Mouse (Mus musculus): ENCODE measurements around the gene Tcaim. TPM values are rescaled to one million over a fixed set of nuclear protein-coding genes. Genes with fewer than 3 reads are reported as not detected.
A peak's percentile ranks its signal among the peaks of the same experiment; 100 is the strongest.

The Tcaim gene
- total RNA-seq (2014; rRNA removed) (8.4 and 13.5 TPM in 2 replicates), polyA plus RNA-seq (2015; fragmentation: Nextera tagmentation; extraction: Ambion mirVana) (6.7 and 7.1 TPM in 2 replicates)

- H3K9ac ChIP-seq (replicated peaks; ENCODE audit: low read length) = peak within 1 kb of the TSS; percentile 81
- H3K4me1 ChIP-seq (ENCODE audit: insufficient read depth, low read length) = no peaks in the 10 kb centered on the region
- DNase-seq (ENCODE audit: low spot score) (peak; percentile 96), ATAC-seq (peak; percentile 99)
- H3K9me3 ChIP-seq (ENCODE audit: low read length) = no peaks in the 10 kb centered on the region
- no peaks in the 10 kb centered on the region for H3K36me3 ChIP-seq (ENCODE audit: insufficient read depth, low read length)
- 7% methylated on average over 42 of the region's 42 CpGs for WGBS
- H3K4me3 ChIP-seq (ENCODE audit: low read length) = peak within 1 kb of the TSS; percentile 54
- peak within 1 kb of the TSS; percentile 89 for H3K27ac ChIP-seq
- no peak for TF ChIP-seq CTCF (IDR thresholded peaks at IDR 0.05; ENCODE audit: low read depth)
- H3K27me3 ChIP-seq (ENCODE audit: insufficient read depth, low read length) = no peaks in the 10 kb centered on the region
- peak within 1 kb of the TSS; percentile 89 for H3K4me2 ChIP-seq (ENCODE audit: low read depth, low read length)
Observed at GRCm38 (mm10) chr9:122805053-122805844, at the start of gene Tcaim. Tcaim (plus strand) TSS chr9:122805539.

GRCm38 (mm10) chr9:122757614-122758013, 47.7 kb upstream of the Tcaim start:
- Histone ChIP-seq H3K4me3 (ENCODE audit: low read length) (no peak overlapping the region), H3K36me3 (ENCODE audit: insufficient read depth, low read length) (no peaks in the 10 kb centered on the region), H3K27ac (no peak overlapping the region), H3K9ac (replicated peaks; ENCODE audit: low read length) (no peak overlapping the region), H3K4me1 (ENCODE audit: insufficient read depth, low read length) (no peaks in the 10 kb centered on the region), H3K9me3 (ENCODE audit: low read length) (no peaks in the 10 kb centered on the region), H3K4me2 (ENCODE audit: low read depth, low read length) (no peak overlapping the region), H3K27me3 (ENCODE audit: insufficient read depth, low read length) (no peaks in the 10 kb centered on the region)
- no peak for ATAC-seq
- 50% methylated on average over 2 of the region's 2 CpGs for WGBS
- DNase-seq (ENCODE audit: low spot score) = no peak
- no peak for TF ChIP-seq CTCF (IDR thresholded peaks at IDR 0.05; ENCODE audit: low read depth)

- H3K4me2 ChIP-seq (ENCODE audit: low read depth, low read length) = no peak overlapping the region
- DNase-seq (ENCODE audit: low spot score) = no peak
- no peaks in the 10 kb centered on the region for H3K4me1 ChIP-seq (ENCODE audit: insufficient read depth, low read length)
- no peak for TF ChIP-seq CTCF (IDR thresholded peaks at IDR 0.05; ENCODE audit: low read depth)
- H3K27me3 ChIP-seq (ENCODE audit: insufficient read depth, low read length) = no peaks in the 10 kb centered on the region
- no peaks in the 10 kb centered on the region for H3K36me3 ChIP-seq (ENCODE audit: insufficient read depth, low read length)
- no peak for ATAC-seq
- H3K4me3 ChIP-seq (ENCODE audit: low read length) = no peak overlapping the region
- no peak overlapping the region for H3K9ac ChIP-seq (replicated peaks; ENCODE audit: low read length)
- H3K9me3 ChIP-seq (ENCODE audit: low read length) = no peaks in the 10 kb centered on the region
- H3K27ac ChIP-seq = no peak overlapping the region
Observed at GRCm38 (mm10) chr9:122760111-122760510, 45.2 kb upstream of the Tcaim start.

GRCm38 (mm10) chr9:122785231-122785630, 20.1 kb upstream of the Tcaim start:
- H3K9me3 ChIP-seq (ENCODE audit: low read length) = no peaks in the 10 kb centered on the region
- H3K27ac ChIP-seq = no peak overlapping the region
- no peak for TF ChIP-seq CTCF (IDR thresholded peaks at IDR 0.05; ENCODE audit: low read depth)
- 80% methylated on average over 5 of the region's 5 CpGs for WGBS
- no peak for ATAC-seq
- H3K4me1 ChIP-seq (ENCODE audit: insufficient read depth, low read length) = no peaks in the 10 kb centered on the region
- H3K9ac ChIP-seq (replicated peaks; ENCODE audit: low read length) = no peak overlapping the region
- no peak overlapping the region for H3K4me3 ChIP-seq (ENCODE audit: low read length)
- no peak for DNase-seq (ENCODE audit: low spot score)
- H3K36me3 ChIP-seq (ENCODE audit: insufficient read depth, low read length) = no peaks in the 10 kb centered on the region
- no peaks in the 10 kb centered on the region for H3K27me3 ChIP-seq (ENCODE audit: insufficient read depth, low read length)
- H3K4me2 ChIP-seq (ENCODE audit: low read depth, low read length) = no peak overlapping the region

- Histone ChIP-seq H3K36me3 (ENCODE audit: insufficient read depth, low read length) (no peaks in the 10 kb centered on the region), H3K4me3 (ENCODE audit: low read length) (no peak overlapping the region), H3K4me2 (ENCODE audit: low read depth, low read length) (no peak overlapping the region), H3K4me1 (ENCODE audit: insufficient read depth, low read length) (no peaks in the 10 kb centered on the region), H3K9me3 (ENCODE audit: low read length) (no peaks in the 10 kb centered on the region), H3K27ac (no peak overlapping the region), H3K27me3 (ENCODE audit: insufficient read depth, low read length) (no peaks in the 10 kb centered on the region), H3K9ac (replicated peaks; ENCODE audit: low read length) (no peak overlapping the region)
- 86% methylated on average over 1 of the region's 1 CpGs for WGBS
- ATAC-seq = no peak
- DNase-seq (ENCODE audit: low spot score) = no peak
- no peak for TF ChIP-seq CTCF (IDR thresholded peaks at IDR 0.05; ENCODE audit: low read depth)
Observed at GRCm38 (mm10) chr9:122786534-122786933, 18.8 kb upstream of the Tcaim start.

GRCm38 (mm10) chr9:122805845-122806341, 554 bp downstream of the Tcaim start:
- 0 out of 2 replicates have a peak, but pooled peaks have one; percentile 1 for ATAC-seq
- H3K36me3 ChIP-seq (ENCODE audit: insufficient read depth, low read length) = no peaks in the 10 kb centered on the region
- H3K4me1 ChIP-seq (ENCODE audit: insufficient read depth, low read length) = no peaks in the 10 kb centered on the region
- 15% methylated on average over 10 of the region's 10 CpGs for WGBS
- no peak for TF ChIP-seq CTCF (IDR thresholded peaks at IDR 0.05; ENCODE audit: low read depth)
- H3K27me3 ChIP-seq (ENCODE audit: insufficient read depth, low read length) = no peaks in the 10 kb centered on the region
- peak overlapping the region; percentile 89 for H3K27ac ChIP-seq
- H3K4me3 ChIP-seq (ENCODE audit: low read length) = peak overlapping the region; percentile 54
- H3K9ac ChIP-seq (replicated peaks; ENCODE audit: low read length) = peak overlapping the region; percentile 81
- DNase-seq (ENCODE audit: low spot score) = no peak
- H3K4me2 ChIP-seq (ENCODE audit: low read depth, low read length) = peak overlapping the region; percentile 89
- H3K9me3 ChIP-seq (ENCODE audit: low read length) = no peaks in the 10 kb centered on the region

- Histone ChIP-seq H3K36me3 (ENCODE audit: insufficient read depth, low read length) (peaks cover 5% of the 10 kb centered on the region; the same call in 1 of the 2 replicates), H3K9ac (replicated peaks; ENCODE audit: low read length) (no peak overlapping the region), H3K27ac (no peak overlapping the region), H3K4me3 (ENCODE audit: low read length) (no peak overlapping the region), H3K9me3 (ENCODE audit: low read length) (no peaks in the 10 kb centered on the region), H3K27me3 (ENCODE audit: insufficient read depth, low read length) (no peaks in the 10 kb centered on the region), H3K4me2 (ENCODE audit: low read depth, low read length) (no peak overlapping the region), H3K4me1 (ENCODE audit: insufficient read depth, low read length) (no peaks in the 10 kb centered on the region)
- WGBS = 98% methylated on average over 2 of the region's 2 CpGs
- no peak for ATAC-seq
- no peak for DNase-seq (ENCODE audit: low spot score)
- no peak for TF ChIP-seq CTCF (IDR thresholded peaks at IDR 0.05; ENCODE audit: low read depth)
Observed at GRCm38 (mm10) chr9:122807186-122807585, 1.8 kb downstream of the Tcaim start.

Data from hindbrain, postnatal 0 days (tissue).